Mouse (Mus musculus) cerebellum, adult 2 months (tissue): ENCODE measurements around the gene Ly6f.

Source experiments
- CTCF ChIP-seq: fragments of 200-500 bp; IDR thresholded peaks from 2 replicates; pipeline ENCODE4 v1.5.1; 2011; ENCODE audit warnings: low read depth, mild to moderate bottlenecking, control low read depth, low read length, moderate library complexity, borderline replicate concordance; ENCODE audit not compliant: insufficient read depth
- POLR2A ChIP-seq: fragments of 200-500 bp; IDR thresholded peaks from 2 replicates; pipeline ENCODE4 v1.6.1; 2011; ENCODE audit warnings: low read length, control low read depth, borderline replicate concordance; ENCODE audit not compliant: insufficient read depth

DNA sequence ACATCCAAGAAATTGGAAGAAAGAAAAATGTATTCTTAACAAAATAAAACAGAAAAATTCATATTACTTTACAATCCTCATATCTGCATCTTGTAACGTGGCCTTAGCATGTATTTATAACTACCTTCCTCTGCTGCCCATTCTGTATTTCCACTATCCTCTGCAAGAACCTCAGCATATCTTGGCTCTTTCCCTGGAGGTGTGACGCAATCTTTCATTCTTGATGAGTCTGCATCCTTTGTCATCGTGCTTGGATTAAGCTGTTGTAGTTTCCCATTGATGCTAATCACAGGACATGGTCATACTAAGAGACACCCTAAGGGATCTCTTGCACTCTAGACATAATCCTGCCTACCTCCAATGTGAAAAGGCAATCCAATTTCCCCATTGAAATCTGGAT lies 50.4 kb downstream of the Ly6f start:
- TF ChIP-seq CTCF (no peak), POLR2A (no peak)
